Mouse (Mus musculus) C2C12 (cell line): ENCODE results near the gene Prss12.

Source experiments
- CEBPB ChIP-seq: IDR thresholded peaks from one replicate; pipeline ENCODE4 v1.6.1; 2011; ENCODE audit warnings: low read depth, mild to moderate bottlenecking, control low read depth, moderate library complexity
- CTCF ChIP-seq: IDR thresholded peaks from one replicate; pipeline ENCODE4 v1.5.1; 2011; ENCODE audit not compliant: control insufficient read depth, insufficient read depth, insufficient read length
- FOSL1 ChIP-seq: IDR thresholded peaks from one replicate; pipeline ENCODE4 v1.8.0; 2011; ENCODE audit warnings: mild to moderate bottlenecking, low read length; ENCODE audit not compliant: poor library complexity, insufficient read depth, severe bottlenecking
- MYOD1 ChIP-seq: IDR thresholded peaks from one replicate; pipeline ENCODE4 v1.6.1; 2011; ENCODE audit warnings: low read depth; ENCODE audit not compliant: control insufficient read depth, insufficient read length
- USF1 ChIP-seq: IDR thresholded peaks from one replicate; pipeline ENCODE4 v1.6.1; 2011; ENCODE audit warnings: low read depth, mild to moderate bottlenecking, control low read depth, moderate library complexity

- TF ChIP-seq CTCF (no peak), MYOD1 (no peak), USF1 (no peak), CEBPB (no peak), FOSL1 (no peak)
These were observed 62.1 kb downstream of the Prss12 start for GRCm38 (mm10) chr3:123508675-123509376.
